Mouse (Mus musculus) kidney, adult 2 months (tissue): Measurements from ENCODE around the gene Rangrf. TPM values are rescaled to one million over a fixed set of nuclear protein-coding genes. Genes with fewer than 3 reads are reported as not detected.
A peak's percentile ranks its signal among the peaks of the same experiment; 100 is the strongest.
"Not testable (repeated sequence)": the region's sequence is repeated elsewhere in the genome, so short reads cannot be mapped to it uniquely, and the experiment has no call there.

Experiments used
- DNase-seq: peaks from one replicate; pipeline ENCODE4 v3.0.0; 2021
- H3K27ac ChIP-seq: fragments of 200-500 bp; 2 replicates; pipeline ENCODE4 v1.5.1; 2012; ENCODE audit warnings: low read depth, low read length, control low read depth, inconsistent platforms; ENCODE audit not compliant: insufficient read depth
- H3K27me3 ChIP-seq: fragments of 200-500 bp; replicated peaks from 2 replicates; pipeline ENCODE4 v1.6.1; 2012; ENCODE audit warnings: mild to moderate bottlenecking, moderate library complexity, low read length, inconsistent platforms; ENCODE audit not compliant: control insufficient read depth, insufficient read depth
- H3K36me3 ChIP-seq: fragments of 200-500 bp; 2 replicates; pipeline ENCODE4 v1.6.1; 2012; ENCODE audit warnings: mild to moderate bottlenecking, moderate library complexity, low read length, inconsistent platforms; ENCODE audit not compliant: control insufficient read depth, insufficient read depth
- H3K4me1 ChIP-seq: fragments of 200-500 bp; 2 replicates; pipeline ENCODE4 v1.6.1; 2011; ENCODE audit warnings: low read length; ENCODE audit not compliant: control insufficient read depth, insufficient read depth
- H3K4me3 ChIP-seq: fragments of 200-500 bp; 2 replicates; pipeline ENCODE4 v1.5.1; 2011; ENCODE audit warnings: mild to moderate bottlenecking, low read depth, low read length, control low read depth; ENCODE audit not compliant: insufficient read depth
- CTCF ChIP-seq: fragments of 200-500 bp; conservative IDR thresholded peaks from 2 replicates; pipeline ENCODE4 v1.5.1; 2011; ENCODE audit warnings: low read depth, mild to moderate bottlenecking, control low read depth, low read length, moderate library complexity, mixed read lengths; ENCODE audit not compliant: insufficient read depth, insufficient read length
- POLR2A ChIP-seq: fragments of 200-500 bp; IDR thresholded peaks from one replicate; pipeline ENCODE4 v1.6.1; 2011; ENCODE audit warnings: low read depth, low read length, control low read depth
- WGBS: fragments of 180-500 bp; shearing (Covaris S2); methylation state at CpG from one replicate; pipeline ENCODE4 v1.1.7; 2018; 5-methylcytosine and 5-hydroxymethylcytosine counted together
- polyA plus RNA-seq: library from polyadenylated mRNA; depleted of rRNA; stranded (reverse); fragments of >200 nt; gene quantifications from 2 replicates; pipeline ENCODE4 v1.2.3, GENCODE M21; 2012

Gene Rangrf
- polyA plus RNA-seq, 1 experiment: 43.0 TPM

DNA sequence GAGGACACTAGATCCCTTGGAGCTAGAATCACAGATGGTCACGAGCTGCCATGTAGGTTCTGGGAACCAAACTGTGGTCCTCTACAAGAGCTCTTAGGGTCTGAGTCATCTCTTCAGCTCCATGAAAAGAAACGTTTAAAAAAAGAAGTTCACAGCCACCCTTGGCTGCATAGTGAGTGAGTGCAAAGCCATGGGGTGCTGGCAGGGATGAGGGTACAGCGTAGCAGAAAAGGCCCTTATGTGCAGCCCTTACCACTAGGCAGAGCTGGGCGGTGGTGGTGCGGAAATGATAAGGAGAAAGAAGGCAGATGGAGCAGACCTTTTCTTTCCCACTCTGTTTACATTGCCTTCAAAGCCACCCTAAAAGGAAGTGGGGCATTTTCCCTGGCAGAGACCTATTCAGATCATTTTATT is 4.3 kb upstream of the Rangrf start:
- Histone ChIP-seq H3K4me1 (0 out of 2 replicates have a peak, but pooled peaks cover 2% of the 10 kb centered on the region), H3K4me3 (no peak overlapping the region), H3K27ac (no peak overlapping the region), H3K36me3 (no peaks in the 10 kb centered on the region), H3K27me3 (no peaks in the 10 kb centered on the region)
- 69% methylated on average over 5 of the region's 5 CpGs for WGBS
- DNase-seq: no peak
- no peak for TF ChIP-seq CTCF
- TF ChIP-seq POLR2A: no peak

DNA sequence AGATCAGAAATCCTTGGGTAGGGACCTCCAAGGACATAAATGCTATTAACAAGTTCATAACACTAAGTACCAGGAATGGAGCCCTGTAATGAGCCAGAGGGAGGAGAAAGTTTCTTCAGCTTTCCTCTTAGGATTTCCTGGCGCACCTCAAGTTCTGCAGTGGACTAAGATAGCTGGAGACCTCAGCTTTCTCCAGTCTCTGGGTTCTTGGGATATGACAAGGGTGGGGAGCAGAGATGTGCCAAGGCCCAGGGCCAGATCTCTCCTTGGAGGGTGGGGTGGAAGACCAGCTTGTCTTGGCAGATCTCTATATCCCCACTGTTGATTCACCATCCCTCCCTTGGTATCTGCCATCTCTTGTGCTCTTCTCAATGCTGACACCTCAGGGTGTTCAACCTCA is 616 bp upstream of the Rangrf start:
- Histone ChIP-seq H3K4me3 (no peak overlapping the region), H3K4me1 (no peaks in the 10 kb centered on the region), H3K27me3 (no peaks in the 10 kb centered on the region), H3K27ac (0 out of 2 replicates have a peak overlapping the region, but pooled peaks have one; percentile 11), H3K36me3 (no peaks in the 10 kb centered on the region)
- TF ChIP-seq CTCF: no peak
- TF ChIP-seq POLR2A: no peak
- DNase-seq: no peak
- WGBS: 82% methylated on average over 1 of the region's 1 CpGs

DNA sequence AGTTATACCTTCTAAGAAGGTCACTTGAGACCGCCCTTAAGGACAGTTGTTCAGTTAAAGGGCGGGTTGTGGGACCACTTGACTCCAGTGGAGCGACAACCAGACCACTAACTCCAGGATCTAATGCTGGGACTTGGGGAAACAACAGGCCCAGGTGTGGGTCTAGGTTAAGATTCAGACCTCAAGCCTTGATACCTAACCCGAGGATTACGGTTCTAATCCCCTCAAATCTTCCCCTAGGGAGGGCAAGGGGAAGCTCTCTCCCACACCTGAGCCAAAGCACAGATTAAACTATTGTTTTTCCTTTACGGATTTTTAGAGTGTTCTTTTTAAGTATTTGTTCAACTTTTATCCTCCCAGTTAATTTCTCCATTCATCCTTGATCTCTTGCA is 930 bp downstream of the Rangrf start:
- H3K27ac ChIP-seq: no peak overlapping the region; the same call in 1 of the 2 replicates
- no peak for TF ChIP-seq CTCF
- peak overlapping the region; percentile 50 for H3K4me3 ChIP-seq
- no peak for DNase-seq
- H3K4me1 ChIP-seq: peaks cover 5% of the 10 kb centered on the region
- no peaks in the 10 kb centered on the region for H3K36me3 ChIP-seq
- WGBS: 32% methylated on average over 6 of the region's 6 CpGs
- H3K27me3 ChIP-seq: no peaks in the 10 kb centered on the region

DNA sequence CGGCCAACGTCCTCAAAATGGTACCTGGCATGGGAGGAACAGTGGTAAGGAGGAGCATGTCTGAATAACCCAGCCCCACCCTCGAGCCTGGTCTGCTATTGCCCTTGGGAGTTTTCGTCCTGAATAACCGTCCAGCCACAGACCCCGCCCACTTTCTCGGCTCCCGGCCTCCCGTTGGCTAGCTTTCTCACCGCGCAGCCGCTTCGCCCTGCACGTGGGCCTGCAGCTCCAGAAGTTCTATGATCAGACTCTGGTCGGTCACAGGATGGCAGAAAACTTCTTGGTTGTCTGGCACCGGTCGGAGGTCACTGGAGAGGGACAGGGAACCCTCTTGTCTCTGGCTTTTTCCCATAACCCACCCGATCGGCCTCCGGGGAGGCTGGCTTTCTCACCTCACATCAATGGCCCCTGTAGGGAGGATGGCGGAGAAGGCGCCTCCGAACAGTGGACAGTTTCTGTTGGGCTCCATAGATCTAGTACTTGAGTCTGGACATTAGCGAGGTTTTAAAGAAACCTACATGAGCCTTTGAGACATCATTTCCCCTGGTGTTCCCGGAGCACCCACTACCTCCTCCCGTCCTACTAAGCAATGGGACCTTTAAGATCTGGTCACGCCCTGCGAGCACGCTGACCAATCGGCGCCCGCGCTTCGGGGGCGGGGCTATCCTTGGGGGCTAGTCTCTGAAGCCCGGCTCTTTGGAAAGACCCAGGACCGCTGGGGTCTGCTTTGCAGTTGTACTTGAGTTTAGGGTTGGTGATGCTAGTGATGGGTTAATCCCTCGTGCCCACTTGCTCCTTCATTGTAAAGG is 1.5 kb downstream of the Rangrf start:
- not testable (repeated sequence) for H3K36me3 ChIP-seq, H3K4me1 ChIP-seq, H3K27me3 ChIP-seq
- WGBS: 2% methylated on average over 38 of the region's 38 CpGs
- DNase-seq: peak; percentile 94
- Histone ChIP-seq H3K4me3 (peak overlapping the region; percentile 50), H3K27ac (peak overlapping the region; percentile 14; the same call in 1 of the 2 replicates)

DNA sequence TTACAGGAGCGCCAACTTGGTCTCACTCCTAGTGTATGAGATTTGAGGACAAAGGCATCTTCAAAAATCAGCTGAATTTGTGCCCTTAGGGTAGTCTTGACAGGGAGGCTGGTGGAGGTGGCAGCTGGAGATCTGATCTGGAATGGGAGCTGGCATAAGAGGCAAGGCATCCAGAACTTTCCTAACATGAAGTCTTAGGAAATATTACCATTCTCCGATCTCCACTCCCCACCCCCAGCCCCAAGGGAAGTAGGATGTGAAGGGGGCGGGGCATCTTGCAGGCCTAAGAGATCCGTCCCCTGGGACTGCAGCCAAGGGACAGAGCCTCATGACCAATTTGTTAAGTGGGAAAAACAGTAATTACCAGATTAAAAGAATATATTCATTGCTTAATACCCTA is 4.8 kb downstream of the Rangrf start:
- Histone ChIP-seq H3K36me3 (no peaks in the 10 kb centered on the region), H3K27me3 (no peaks in the 10 kb centered on the region), H3K4me3 (peak overlapping the region; percentile 11; the same call in 1 of the 2 replicates), H3K27ac (no peak overlapping the region), H3K4me1 (peaks cover 11% of the 10 kb centered on the region)
- WGBS: 57% methylated on average over 4 of the region's 4 CpGs
- peak; percentile 82 for DNase-seq
- TF ChIP-seq CTCF: no peak
- TF ChIP-seq POLR2A: no peak

DNA sequence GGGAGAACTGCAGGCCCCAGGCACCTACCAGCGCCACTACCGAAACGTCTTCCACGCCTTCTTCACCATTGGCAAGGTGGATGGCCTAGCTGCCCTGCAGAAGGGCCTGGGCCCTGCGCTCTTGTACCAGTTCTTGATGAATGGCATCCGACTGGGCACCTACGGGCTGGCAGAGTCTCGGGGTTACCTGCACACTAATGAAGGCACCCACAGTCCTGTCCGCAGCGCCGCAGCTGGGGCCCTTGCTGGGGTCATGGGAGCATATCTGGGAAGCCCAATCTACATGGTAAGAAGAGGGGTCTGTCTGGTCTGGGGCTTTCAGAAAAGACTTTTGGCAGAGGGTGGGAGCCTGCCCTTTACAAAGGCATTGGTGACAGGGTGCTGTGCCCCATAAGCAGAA is 6.2 kb downstream of the Rangrf start:
- H3K27ac ChIP-seq: peak overlapping the region; percentile 54; the same call in 1 of the 2 replicates
- TF ChIP-seq CTCF (no peak), POLR2A (no peak)
- H3K4me3 ChIP-seq: peak overlapping the region; percentile 53
- no peaks in the 10 kb centered on the region for H3K27me3 ChIP-seq
- peaks cover 11% of the 10 kb centered on the region for H3K4me1 ChIP-seq
- DNase-seq: no peak
- H3K36me3 ChIP-seq: no peaks in the 10 kb centered on the region
- 79% methylated on average over 11 of the region's 11 CpGs for WGBS

DNA sequence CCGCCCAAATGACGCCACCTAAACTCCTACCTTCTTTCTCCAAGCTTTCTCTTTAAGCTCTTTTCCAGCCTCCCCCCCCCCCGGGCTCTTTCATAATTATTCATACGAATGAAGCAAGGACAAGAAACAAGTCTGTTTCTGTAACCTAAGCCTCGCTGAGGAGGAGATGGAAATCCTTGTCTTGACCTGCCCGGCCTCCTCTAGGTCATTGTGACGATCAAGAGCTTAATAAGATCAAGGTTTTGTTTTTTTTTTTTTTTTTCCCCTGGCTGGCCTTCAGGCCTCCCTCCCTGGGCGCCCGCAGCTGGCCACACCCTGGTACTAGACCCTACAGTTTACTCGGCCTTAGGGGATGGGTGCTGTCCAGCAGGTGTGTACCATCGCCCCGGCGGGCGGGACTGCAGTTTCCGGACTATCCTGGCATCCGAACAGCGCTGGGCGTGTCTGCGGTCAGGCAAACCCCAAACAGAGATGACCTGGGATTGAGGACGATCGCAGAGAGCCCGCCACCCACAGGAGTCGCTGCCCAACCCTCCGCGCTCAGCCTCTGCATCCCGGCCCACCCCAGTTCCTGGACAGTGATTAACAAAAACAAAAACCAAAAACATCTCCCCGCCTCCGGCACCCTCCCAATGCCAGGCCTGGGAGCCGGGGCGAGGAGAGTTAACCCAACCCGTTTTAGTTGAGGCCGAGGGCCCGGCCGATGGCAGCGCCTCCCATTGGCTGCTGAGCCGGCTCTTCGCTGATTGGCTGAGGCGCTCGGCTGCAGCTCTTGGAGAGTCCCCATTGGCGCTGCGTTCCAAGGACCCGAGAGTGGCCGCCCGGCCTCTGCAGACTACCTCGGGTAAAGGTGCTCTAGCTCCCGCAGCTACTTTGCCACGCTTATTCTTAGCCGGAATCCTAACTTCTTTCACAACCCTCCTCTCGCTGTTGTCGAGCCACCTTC is 7.4 kb downstream of the Rangrf start, which contains the start of gene Slc25a35:
Gene Slc25a35, plus strand, starts transcription at position 795 of the 946 bp plus-strand sequence.
- under 1% methylated on average over 50 of the region's 50 CpGs for WGBS
- Histone ChIP-seq H3K36me3 (no peaks in the 10 kb centered on the region), H3K4me3 (peak within 1 kb of the TSS; percentile 76), H3K27me3 (no peaks in the 10 kb centered on the region), H3K4me1 (peaks cover 11% of the 10 kb centered on the region), H3K27ac (peak within 1 kb of the TSS; percentile 81)
- TF ChIP-seq CTCF (0 out of 2 replicates have a peak, but pooled peaks have one; percentile 10), POLR2A (peak; percentile 9)
- peak; percentile 97 for DNase-seq
